Mouse (Mus musculus) midbrain, embryonic 16.5 days (tissue): ENCODE data around the gene Fpr3. TPM values are rescaled to one million over a fixed set of nuclear protein-coding genes. Genes with fewer than 3 reads are reported as not detected.

ENCODE experiments used
- ATAC-seq: fragments of 200-750 bp; cut with Nextera tagmentation; 2 replicates; pipeline ENCODE4 v1.8.0; 2017; ENCODE audit warnings: moderate TSS enrichment
- H3K27ac ChIP-seq: fragments of 300-500 bp; sonication (generic); 2 replicates; pipeline ENCODE4 v1.5.1; 2014; ENCODE audit warnings: mild to moderate bottlenecking, low read length, mixed read lengths
- H3K27me3 ChIP-seq: fragments of 300-500 bp; sonication (generic); 2 replicates; pipeline ENCODE4 v1.6.1; 2014; ENCODE audit warnings: low read depth, low read length, mixed read lengths; ENCODE audit not compliant: control insufficient read depth, insufficient read depth
- H3K36me3 ChIP-seq: fragments of 300-500 bp; sonication (generic); 2 replicates; pipeline ENCODE4 v1.6.1; 2014; ENCODE audit warnings: mild to moderate bottlenecking, low read length, moderate library complexity, mixed read lengths; ENCODE audit not compliant: control insufficient read depth, insufficient read depth
- H3K4me1 ChIP-seq: fragments of 300-500 bp; sonication (generic); 2 replicates; pipeline ENCODE4 v1.6.1; 2014; ENCODE audit warnings: mild to moderate bottlenecking, low read length, mixed read lengths; ENCODE audit not compliant: control insufficient read depth, insufficient read depth
- H3K4me2 ChIP-seq: fragments of 300-500 bp; sonication (generic); 2 replicates; pipeline ENCODE4 v1.6.1; 2014; ENCODE audit warnings: mild to moderate bottlenecking, low read length, mixed read lengths
- H3K4me3 ChIP-seq: fragments of 300-500 bp; sonication (generic); 2 replicates; pipeline ENCODE4 v1.5.1; 2014; ENCODE audit warnings: low read depth, mild to moderate bottlenecking, low read length, moderate library complexity, mixed read lengths
- H3K9ac ChIP-seq: fragments of 300-500 bp; sonication (generic); 2 replicates; pipeline ENCODE4 v1.6.1; 2014; ENCODE audit warnings: low read depth, low read length, mixed read lengths
- H3K9me3 ChIP-seq: fragments of 300-500 bp; sonication (generic); replicated peaks from 2 replicates; pipeline ENCODE4 v1.6.1; 2014; ENCODE audit warnings: mild to moderate bottlenecking, low read length, mixed read lengths; ENCODE audit not compliant: control insufficient read depth, poor library complexity, severe bottlenecking
- WGBS: fragments of 180-500 bp; shearing (Covaris S2); extraction: QIAGEN DNeasy Blood & Tissue Kit; methylation state at CpG from one replicate; pipeline ENCODE4 v1.1.7; 2014; 5-methylcytosine and 5-hydroxymethylcytosine counted together
- polyA plus RNA-seq: library from polyadenylated mRNA; unstranded; fragments of >200 nt; fragmentation: Nextera tagmentation; extraction: Ambion mirVana; gene quantifications from 2 replicates; pipeline ENCODE4 v1.2.1, GENCODE M21; 2015

Fpr3 gene
- polyA plus RNA-seq, 1 experiment from 2014 or later, result not detected

- 81% methylated on average over 2 of the region's 2 CpGs for WGBS
- Histone ChIP-seq H3K9me3 (no peaks in the 10 kb centered on the region; the same call in 1 of the 2 replicates), H3K4me2 (no peak overlapping the region), H3K36me3 (no peaks in the 10 kb centered on the region), H3K4me3 (no peak overlapping the region), H3K4me1 (no peaks in the 10 kb centered on the region), H3K9ac (no peak overlapping the region), H3K27ac (no peak overlapping the region), H3K27me3 (no peaks in the 10 kb centered on the region)
- ATAC-seq, result no peak
Observed at GRCm38 (mm10) chr17:17870892-17871550, 16.6 kb upstream of the Fpr3 start.

- no peak overlapping the region for H3K4me2 ChIP-seq
- no peak overlapping the region for H3K27ac ChIP-seq
- WGBS, result 96% methylated on average over 2 of the region's 2 CpGs
- no peak for ATAC-seq
- H3K27me3 ChIP-seq, result no peaks in the 10 kb centered on the region
- H3K9ac ChIP-seq, result no peak overlapping the region
- no peaks in the 10 kb centered on the region for H3K4me1 ChIP-seq
- no peaks in the 10 kb centered on the region; the same call in 1 of the 2 replicates for H3K9me3 ChIP-seq
- H3K4me3 ChIP-seq, result no peak overlapping the region
- no peaks in the 10 kb centered on the region for H3K36me3 ChIP-seq
Observed at GRCm38 (mm10) chr17:17871697-17872096, 16.0 kb upstream of the Fpr3 start.

- no peaks in the 10 kb centered on the region for H3K36me3 ChIP-seq
- no peaks in the 10 kb centered on the region for H3K4me1 ChIP-seq
- H3K27ac ChIP-seq, result no peak overlapping the region
- no peak overlapping the region for H3K9ac ChIP-seq
- H3K9me3 ChIP-seq, result no peaks in the 10 kb centered on the region
- WGBS, result 76% methylated on average over 1 of the region's 1 CpGs
- H3K27me3 ChIP-seq, result no peaks in the 10 kb centered on the region
- H3K4me2 ChIP-seq, result no peak overlapping the region
- no peak for ATAC-seq
- H3K4me3 ChIP-seq, result no peak overlapping the region
Observed at GRCm38 (mm10) chr17:17879347-17879746, 8.3 kb upstream of the Fpr3 start.

- Histone ChIP-seq H3K36me3 (no peaks in the 10 kb centered on the region), H3K9ac (no peak overlapping the region), H3K4me1 (no peaks in the 10 kb centered on the region), H3K4me2 (no peak overlapping the region), H3K27me3 (no peaks in the 10 kb centered on the region), H3K27ac (no peak overlapping the region), H3K9me3 (no peaks in the 10 kb centered on the region), H3K4me3 (no peak overlapping the region)
- ATAC-seq, result no peak
- WGBS, result 83% methylated on average over 3 of the region's 3 CpGs
Observed at GRCm38 (mm10) chr17:17882672-17883071, 5.0 kb upstream of the Fpr3 start.

- no peak within 1 kb of the TSS for H3K9ac ChIP-seq
- no peaks in the 10 kb centered on the region for H3K4me1 ChIP-seq
- H3K36me3 ChIP-seq, result no peaks in the 10 kb centered on the region
- no peak within 1 kb of the TSS for H3K27ac ChIP-seq
- H3K4me3 ChIP-seq, result no peak within 1 kb of the TSS
- no peaks in the 10 kb centered on the region for H3K27me3 ChIP-seq
- no peak within 1 kb of the TSS for H3K4me2 ChIP-seq
- 70% methylated on average over 1 of the region's 1 CpGs for WGBS
- ATAC-seq, result no peak
- no peaks in the 10 kb centered on the region for H3K9me3 ChIP-seq
Observed at GRCm38 (mm10) chr17:17883840-17884239, 3.8 kb upstream of the Fpr3 start, which contains the start of gene Fpr1. Fpr1 (minus strand) TSS chr17:17883940.

- H3K27me3 ChIP-seq, result no peaks in the 10 kb centered on the region
- H3K9me3 ChIP-seq, result no peaks in the 10 kb centered on the region
- H3K27ac ChIP-seq, result no peak overlapping the region
- H3K9ac ChIP-seq, result no peak overlapping the region
- no peak overlapping the region for H3K4me2 ChIP-seq
- H3K36me3 ChIP-seq, result no peaks in the 10 kb centered on the region
- ATAC-seq, result no peak
- 85% methylated on average over 2 of the region's 2 CpGs for WGBS
- no peak overlapping the region for H3K4me3 ChIP-seq
- no peaks in the 10 kb centered on the region for H3K4me1 ChIP-seq
Observed at GRCm38 (mm10) chr17:17889732-17890425, 2.2 kb downstream of the Fpr3 start.

- no peaks in the 10 kb centered on the region for H3K27me3 ChIP-seq
- 3% methylated on average over 4 of the region's 4 CpGs for WGBS
Observed at GRCm38 (mm10) chr17:17896039-17896438, 8.4 kb downstream of the Fpr3 start.

GRCm38 (mm10) chr17:17899268-17899667 lies 11.6 kb downstream of the Fpr3 start:
- Histone ChIP-seq H3K9ac (no peak overlapping the region), H3K4me1 (no peaks in the 10 kb centered on the region), H3K4me2 (no peak overlapping the region), H3K4me3 (no peak overlapping the region), H3K9me3 (no peaks in the 10 kb centered on the region), H3K27ac (no peak overlapping the region), H3K36me3 (no peaks in the 10 kb centered on the region), H3K27me3 (no peaks in the 10 kb centered on the region)
- ATAC-seq, result peak; percentile 69
- 90% methylated on average over 2 of the region's 2 CpGs for WGBS

More at GRCm38 (mm10) chr17:17896039-17896438, 8.4 kb downstream of the Fpr3 start:
- Histone ChIP-seq H3K9ac (no peak overlapping the region), H3K4me3 (no peak overlapping the region), H3K9me3 (no peaks in the 10 kb centered on the region), H3K4me1 (no peaks in the 10 kb centered on the region), H3K27ac (no peak overlapping the region), H3K4me2 (no peak overlapping the region), H3K36me3 (no peaks in the 10 kb centered on the region)
- no peak for ATAC-seq

- H3K27ac ChIP-seq, result no peak overlapping the region
- WGBS, result 85% methylated on average over 1 of the region's 1 CpGs
- ATAC-seq, result no peak
Observed at GRCm38 (mm10) chr17:17900768-17901167, 13.1 kb downstream of the Fpr3 start.

More at GRCm38 (mm10) chr17:17900768-17901167, 13.1 kb downstream of the Fpr3 start:
- H3K4me3 ChIP-seq, result no peak overlapping the region
- H3K4me2 ChIP-seq, result no peak overlapping the region
- no peaks in the 10 kb centered on the region for H3K27me3 ChIP-seq
- no peak overlapping the region for H3K9ac ChIP-seq
- no peaks in the 10 kb centered on the region for H3K9me3 ChIP-seq
- H3K36me3 ChIP-seq, result no peaks in the 10 kb centered on the region
- H3K4me1 ChIP-seq, result no peaks in the 10 kb centered on the region
